8 mouse cellular contexts compared by ENCODE assay signal in genomic region chr8:95369581-95370326, GRCm38 (mm10). TPM values are rescaled to one million over a fixed set of nuclear protein-coding genes. Genes with fewer than 3 reads are reported as not detected.
DNase-seq lines count a peak whose midpoint lies in the region; ATAC-seq and TF ChIP-seq lines count a peak whose summit lies in the region.
"Had no signal": no experiment of that assay in that cellular context is flagged by ENCODE, and none has a peak within 500 bp of the region (broad histone marks: within the 10 kb centered on the region; RNA-seq: fewer than 3 reads in every experiment).

No protein-coding gene starts in this region.

- no peaks in the 10 kb centered on the region for H3K36me3 ChIP-seq in lung, postnatal 0 days (ENCODE audit: insufficient read depth, low read length)
- H3K36me3 ChIP-seq in embryonic facial prominence, embryonic 12.5 days: peaks cover 14% of the 10 kb centered on the region
- no peaks in the 10 kb centered on the region for H3K36me3 ChIP-seq in liver, embryonic 14.5 days (replicated peaks; ENCODE audit: control insufficient read depth, insufficient read depth, low read depth)

- 50% methylated on average over 20 of the region's 20 CpGs for WGBS in lung, postnatal 0 days
- WGBS in embryonic facial prominence, embryonic 12.5 days: 51% methylated on average over 20 of the region's 20 CpGs
- WGBS in liver, embryonic 14.5 days (ENCODE audit: insufficient replicate concordance): 41% methylated on average over 20 of the region's 20 CpGs

- H3K27me3 ChIP-seq in lung, postnatal 0 days (replicated peaks; ENCODE audit: insufficient read depth, low read length): no peaks in the 10 kb centered on the region
- H3K27me3 ChIP-seq in embryonic facial prominence, embryonic 12.5 days: no peaks in the 10 kb centered on the region
- no peaks in the 10 kb centered on the region for H3K27me3 ChIP-seq in liver, embryonic 14.5 days (ENCODE audit: control insufficient read depth, insufficient read depth, low read length)

- no peak for TF ChIP-seq EP300 in lung, postnatal 0 days (IDR thresholded peaks at IDR 0.05)
- TF ChIP-seq EP300 in liver, embryonic 14.5 days (IDR thresholded peaks at IDR 0.05; ENCODE audit: low read depth): no peak

- H3K4me2 ChIP-seq in lung, postnatal 0 days (replicated peaks; ENCODE audit: low read depth, low read length): peak overlapping the region; percentile 46
- peak overlapping the region; percentile 53 for H3K4me2 ChIP-seq in embryonic facial prominence, embryonic 12.5 days (replicated peaks)
- peak overlapping the region; percentile 43 for H3K4me2 ChIP-seq in liver, embryonic 14.5 days (ENCODE audit: low read depth)

- peaks cover 6% of the 10 kb centered on the region; the same call in 1 of the 2 replicates for H3K4me1 ChIP-seq in lung, postnatal 0 days (ENCODE audit: insufficient read depth, low read depth, low read length)
- H3K4me1 ChIP-seq in embryonic facial prominence, embryonic 12.5 days: peaks cover 9% of the 10 kb centered on the region
- H3K4me1 ChIP-seq in liver, embryonic 14.5 days (replicated peaks; ENCODE audit: control insufficient read depth in 2 of 2, insufficient read depth in 2 of 2, low read length in 1 of 2): peaks cover 2 to 16% of the 10 kb centered on the region in 2 experiments; a peak in 3 of 4 replicates

- DNase-seq in lung, postnatal 0 days (ENCODE audit: low spot score): peak; percentile 70
- DNase-seq in lung, postnatal 25 days (ENCODE audit: low spot score): no peak
- no peak for DNase-seq in liver, embryonic 14.5 days (ENCODE audit: low read depth in 3 of 3, low spot score in 3 of 3)
- peak; percentile 80 for DNase-seq in thymus, postnatal 4 days
- DNase-seq in urinary bladder, postnatal 10 days (ENCODE audit: low spot score): no peak

- H3K9me3 ChIP-seq in lung, postnatal 0 days (ENCODE audit: low read length): no peaks in the 10 kb centered on the region
- no peaks in the 10 kb centered on the region for H3K9me3 ChIP-seq in embryonic facial prominence, embryonic 12.5 days
- H3K9me3 ChIP-seq in liver, embryonic 14.5 days (ENCODE audit: control insufficient read depth, low read length): no peaks in the 10 kb centered on the region

- peak; percentile 83 for ATAC-seq in lung, postnatal 0 days
- peak; percentile 37; the same call in 1 of the 2 replicates for ATAC-seq in embryonic facial prominence, embryonic 12.5 days (ENCODE audit: insufficient number of reproducible peaks, insufficient read depth, low FRiP score, low TSS enrichment)
- peak; percentile 41; the same call in 1 of the 2 replicates for ATAC-seq in liver, embryonic 14.5 days (ENCODE audit: insufficient read depth)
- no peak for ATAC-seq in erythroblast, adult 5-6 weeks (replicated peaks; ENCODE audit: low FRiP score, poor library complexity, severe bottlenecking)

- no peak overlapping the region for H3K4me3 ChIP-seq in lung, postnatal 0 days (ENCODE audit: low read depth, low read length)
- peak overlapping the region; percentile 28 for H3K4me3 ChIP-seq in embryonic facial prominence, embryonic 12.5 days
- H3K4me3 ChIP-seq in liver, embryonic 14.5 days (ENCODE audit: insufficient read depth in 1 of 2, low read depth in 2 of 2, low read length in 2 of 2): no peak overlapping the region

- H3K9ac ChIP-seq in lung, postnatal 0 days (replicated peaks; ENCODE audit: low read depth): 0 out of 2 replicates have a peak overlapping the region, but pooled peaks have one; percentile 8
- H3K9ac ChIP-seq in embryonic facial prominence, embryonic 12.5 days: 0 out of 2 replicates have a peak overlapping the region, but pooled peaks have one; percentile 44
- no peak overlapping the region for H3K9ac ChIP-seq in liver, embryonic 14.5 days (replicated peaks)

- no peak overlapping the region for H3K27ac ChIP-seq in lung, postnatal 0 days (ENCODE audit: low read length)
- H3K27ac ChIP-seq in embryonic facial prominence, embryonic 12.5 days: peak overlapping the region; percentile 54; the same call in 1 of the 2 replicates
- no peak overlapping the region for H3K27ac ChIP-seq in liver, embryonic 14.5 days

- no peak for TF ChIP-seq CTCF in lung, postnatal 0 days (IDR thresholded peaks at IDR 0.05)
- no peak for TF ChIP-seq CTCF in liver, embryonic 14.5 days (IDR thresholded peaks at IDR 0.05; ENCODE audit: low read depth)

RNA-seq across cellular contexts. Expression of gene Mmp15, which starts 17.7 kb away (rescaled TPM):
- polyA plus RNA-seq in lung, postnatal 0 days (2015; fragmentation: Nextera tagmentation; extraction: Ambion mirVana): 25.8 and 26.0 TPM in 2 replicates
- 17.6 and 17.9 TPM in 2 replicates for polyA plus RNA-seq in embryonic facial prominence, embryonic 12.5 days (2016; fragmentation: Nextera tagmentation; extraction: Ambion mirVana)
- polyA plus RNA-seq in liver, embryonic 14.5 days (2012; rRNA removed): 0.64 and 0.83 TPM in 2 replicates
- 0.43 and 1.1 TPM in 2 replicates for polyA plus RNA-seq in liver, embryonic 14.5 days (2014; fragmentation: Nextera tagmentation; extraction: Ambion mirVana)
- not detected in 2 replicates for total RNA-seq in erythroblast, adult 5-6 weeks (2015; ENCODE audit: low replicate concordance)
- total RNA-seq in erythroblast, adult 5-6 weeks (2017; ENCODE audit: low replicate concordance): not detected in 2 replicates
- total RNA-seq: megakaryocyte, adult 5-6 weeks had no signal

RNA-seq across cellular contexts. Expression of gene Usb1, which starts 37.7 kb away (rescaled TPM):
- polyA plus RNA-seq in lung, postnatal 0 days (2015; fragmentation: Nextera tagmentation; extraction: Ambion mirVana): 33.8 and 39.2 TPM in 2 replicates
- polyA plus RNA-seq in embryonic facial prominence, embryonic 12.5 days (2016; fragmentation: Nextera tagmentation; extraction: Ambion mirVana): 44.8 and 48.2 TPM in 2 replicates
- 8.7 and 10.8 TPM in 2 replicates for polyA plus RNA-seq in liver, embryonic 14.5 days (2012; rRNA removed)
- 9.3 and 10.7 TPM in 2 replicates for polyA plus RNA-seq in liver, embryonic 14.5 days (2014; fragmentation: Nextera tagmentation; extraction: Ambion mirVana)
- 7.9 and 8.1 TPM in 2 replicates for total RNA-seq in erythroblast, adult 5-6 weeks (2015; ENCODE audit: low replicate concordance)
- 6.1 and 8.0 TPM in 2 replicates for total RNA-seq in erythroblast, adult 5-6 weeks (2017; ENCODE audit: low replicate concordance)

RNA-seq across cellular contexts. Expression of gene Zfp319, which starts 38.0 kb away (rescaled TPM):
- 5.9 and 6.0 TPM in 2 replicates for polyA plus RNA-seq in lung, postnatal 0 days (2015; fragmentation: Nextera tagmentation; extraction: Ambion mirVana)
- polyA plus RNA-seq in embryonic facial prominence, embryonic 12.5 days (2016; fragmentation: Nextera tagmentation; extraction: Ambion mirVana): 14.2 and 14.4 TPM in 2 replicates
- polyA plus RNA-seq in liver, embryonic 14.5 days (2012; rRNA removed): 0.83 and 0.96 TPM in 2 replicates
- 0.75 and 0.81 TPM in 2 replicates for polyA plus RNA-seq in liver, embryonic 14.5 days (2014; fragmentation: Nextera tagmentation; extraction: Ambion mirVana)
- total RNA-seq in erythroblast, adult 5-6 weeks (2015; ENCODE audit: low replicate concordance): 2.5 and 3.3 TPM in 2 replicates
- 0.14 and 0.17 TPM in 2 replicates for total RNA-seq in erythroblast, adult 5-6 weeks (2017; ENCODE audit: low replicate concordance)

RNA-seq across cellular contexts. Expression of gene Tepp, which starts 59.4 kb away (rescaled TPM):
- polyA plus RNA-seq in lung, postnatal 0 days (2015; fragmentation: Nextera tagmentation; extraction: Ambion mirVana): 1.3 and 2.1 TPM in 2 replicates
- polyA plus RNA-seq in embryonic facial prominence, embryonic 12.5 days (2016; fragmentation: Nextera tagmentation; extraction: Ambion mirVana): 0.99 TPM in 1 of 2 replicates, not detected in the other
- not detected in 2 replicates for polyA plus RNA-seq in liver, embryonic 14.5 days (2012; rRNA removed)
- polyA plus RNA-seq in liver, embryonic 14.5 days (2014; fragmentation: Nextera tagmentation; extraction: Ambion mirVana): not detected in 2 replicates
- not detected in 2 replicates for total RNA-seq in erythroblast, adult 5-6 weeks (2015; ENCODE audit: low replicate concordance)
- not detected in 2 replicates for total RNA-seq in erythroblast, adult 5-6 weeks (2017; ENCODE audit: low replicate concordance)
- total RNA-seq: megakaryocyte, adult 5-6 weeks had no signal

Comparison
In these comparisons a context has a peak if more than half of its experiments do, and no peak if none do; other contexts are left out.
1. DNase-seq: peak in lung, postnatal 0 days (single experiment) and thymus, postnatal 4 days (single experiment); none in lung, postnatal 25 days (single experiment), liver, embryonic 14.5 days (0 of 3) and urinary bladder, postnatal 10 days (single experiment).
2. Peak in every context shown above with its lines, with median percentiles within 50 percentile points of each other: H3K4me2 ChIP-seq.